Mouse (Mus musculus) bone marrow macrophage, adult 2 months (primary cell): ENCODE measurements at regions not wholly inside any gene's neighbourhood (a gene's known extent, or its start where the extent isn't known, plus 50 kb on each side); places are given as distances from the start of the nearest gene placed in this dataset.

Experiments
- CTCF ChIP-seq: IDR thresholded peaks from 2 replicates; pipeline ENCODE4 v1.5.1; 2012; ENCODE audit warnings: low read depth, mild to moderate bottlenecking, low read length, moderate library complexity
- POLR2A ChIP-seq: IDR thresholded peaks from 2 replicates; pipeline ENCODE4 v1.6.1; 2012; ENCODE audit warnings: mild to moderate bottlenecking, low read depth, low read length, borderline replicate concordance

GRCm38 (mm10) chr7:36958255-36958654 lies 260.3 kb downstream of the Tshz3 start:
- no peak for TF ChIP-seq CTCF
- TF ChIP-seq POLR2A, result no peak
